Mouse (Mus musculus) spleen, adult 2 months (tissue): ENCODE data around the gene Fbxo36.

Experiments used
- CTCF ChIP-seq: fragments of 200-500 bp; IDR thresholded peaks from 2 replicates; pipeline ENCODE4 v1.5.1; 2011; ENCODE audit warnings: mild to moderate bottlenecking, inconsistent platforms; ENCODE audit not compliant: insufficient read depth, insufficient read length, insufficient replicate concordance; ENCODE audit errors: extremely low read depth
- POLR2A ChIP-seq: fragments of 200-500 bp; IDR thresholded peaks from 2 replicates; pipeline ENCODE4 v1.6.1; 2011; ENCODE audit warnings: low read depth, low read length, inconsistent platforms

- TF ChIP-seq CTCF: no peak
- no peak for TF ChIP-seq POLR2A
Observed at GRCm38 (mm10) chr1:84861255-84861630, 21.6 kb downstream of the Fbxo36 start.
